Mouse (Mus musculus) lung, embryonic 15.5 days (tissue): ENCODE measurements around the gene A630076J17Rik. TPM values are rescaled to one million over a fixed set of nuclear protein-coding genes. Genes with fewer than 3 reads are reported as not detected.

Source experiments
- ATAC-seq: fragments of 200-750 bp; cut with Nextera tagmentation; 2 replicates; pipeline ENCODE4 v1.8.0; 2017; ENCODE audit warnings: moderate number of reproducible peaks, borderline replicate concordance; ENCODE audit not compliant: low FRiP score, low TSS enrichment; ENCODE audit errors: extremely low read depth
- H3K27ac ChIP-seq: fragments of 300-500 bp; sonication (generic); 2 replicates; pipeline ENCODE4 v1.5.1; 2015; ENCODE audit warnings: moderate library complexity, mild to moderate bottlenecking, inconsistent platforms
- H3K27me3 ChIP-seq: fragments of 300-500 bp; sonication (generic); 2 replicates; pipeline ENCODE4 v1.6.1; 2015; ENCODE audit warnings: inconsistent platforms
- H3K36me3 ChIP-seq: fragments of 300-500 bp; sonication (generic); 2 replicates; pipeline ENCODE4 v1.6.1; 2015; ENCODE audit warnings: inconsistent platforms
- H3K4me1 ChIP-seq: fragments of 300-500 bp; sonication (generic); 2 replicates; pipeline ENCODE4 v1.6.1; 2015; ENCODE audit warnings: inconsistent platforms
- H3K4me2 ChIP-seq: fragments of 300-500 bp; sonication (generic); 2 replicates; pipeline ENCODE4 v1.6.1; 2015; ENCODE audit warnings: inconsistent platforms, mild to moderate bottlenecking, moderate library complexity
- H3K4me3 ChIP-seq: fragments of 300-500 bp; sonication (generic); 2 replicates; pipeline ENCODE4 v1.5.1; 2015; ENCODE audit warnings: mild to moderate bottlenecking, inconsistent platforms
- H3K9ac ChIP-seq: fragments of 300-500 bp; sonication (generic); 2 replicates; pipeline ENCODE4 v1.6.1; 2015; ENCODE audit warnings: inconsistent platforms
- H3K9me3 ChIP-seq: fragments of 300-500 bp; sonication (generic); 2 replicates; pipeline ENCODE4 v1.6.1; 2016; ENCODE audit warnings: inconsistent platforms
- WGBS: fragments of 180-500 bp; shearing (Covaris S2); methylation state at CpG from one replicate; pipeline ENCODE4 v1.1.7; 2015; 5-methylcytosine and 5-hydroxymethylcytosine counted together
- polyA plus RNA-seq: library from polyadenylated mRNA; unstranded; fragments of >200 nt; fragmentation: Nextera tagmentation; extraction: Ambion mirVana; gene quantifications from 2 replicates; pipeline ENCODE4 v1.2.1, GENCODE M21; 2015

A630076J17Rik gene
- polyA plus RNA-seq, 1 experiment from 2014 or later, result 0.44 TPM

- Histone ChIP-seq H3K4me2 (no peak overlapping the region), H3K36me3 (no peaks in the 10 kb centered on the region), H3K27me3 (no peaks in the 10 kb centered on the region), H3K4me1 (peaks cover 15% of the 10 kb centered on the region), H3K27ac (no peak overlapping the region), H3K9ac (no peak overlapping the region), H3K4me3 (no peak overlapping the region), H3K9me3 (no peaks in the 10 kb centered on the region)
- no peak for ATAC-seq
- 34% methylated on average over 2 of the region's 2 CpGs for WGBS
Observed at GRCm38 (mm10) chr3:107233945-107234344, 3.5 kb downstream of the A630076J17Rik start.

- Histone ChIP-seq H3K27me3 (0 out of 2 replicates have a peak, but pooled peaks cover 10% of the 10 kb centered on the region), H3K9me3 (no peaks in the 10 kb centered on the region), H3K36me3 (no peaks in the 10 kb centered on the region), H3K9ac (no peak overlapping the region), H3K4me2 (no peak overlapping the region), H3K4me1 (0 out of 2 replicates have a peak, but pooled peaks cover 2% of the 10 kb centered on the region), H3K27ac (no peak overlapping the region), H3K4me3 (no peak overlapping the region)
- ATAC-seq, result no peak
- 47% methylated on average over 2 of the region's 2 CpGs for WGBS
Observed at GRCm38 (mm10) chr3:107238051-107238450, 7.6 kb downstream of the A630076J17Rik start.

GRCm38 (mm10) chr3:107238471-107238980, 8.1 kb downstream of the A630076J17Rik start:
- Histone ChIP-seq H3K4me1 (0 out of 2 replicates have a peak, but pooled peaks cover 2% of the 10 kb centered on the region), H3K27ac (no peak overlapping the region), H3K4me3 (no peak overlapping the region), H3K9ac (no peak overlapping the region), H3K36me3 (no peaks in the 10 kb centered on the region), H3K27me3 (0 out of 2 replicates have a peak, but pooled peaks cover 10% of the 10 kb centered on the region), H3K9me3 (no peaks in the 10 kb centered on the region), H3K4me2 (no peak overlapping the region)
- WGBS, result 77% methylated on average over 8 of the region's 8 CpGs
- no peak for ATAC-seq

GRCm38 (mm10) chr3:107239607-107240006, 9.2 kb downstream of the A630076J17Rik start, which contains the start of gene Prok1:
Gene Prok1 (minus strand): TSS chr3:107239707.
- Histone ChIP-seq H3K4me1 (0 out of 2 replicates have a peak, but pooled peaks cover 2% of the 10 kb centered on the region), H3K27me3 (0 out of 2 replicates have a peak, but pooled peaks cover 10% of the 10 kb centered on the region), H3K36me3 (no peaks in the 10 kb centered on the region), H3K4me3 (no peak within 1 kb of the TSS), H3K4me2 (no peak within 1 kb of the TSS), H3K9ac (no peak within 1 kb of the TSS), H3K27ac (no peak within 1 kb of the TSS), H3K9me3 (no peaks in the 10 kb centered on the region)
- 89% methylated on average over 9 of the region's 9 CpGs for WGBS
- ATAC-seq, result no peak

GRCm38 (mm10) chr3:107241389-107242094, 11.1 kb downstream of the A630076J17Rik start:
- Histone ChIP-seq H3K4me2 (no peak overlapping the region), H3K27ac (no peak overlapping the region), H3K4me3 (no peak overlapping the region), H3K36me3 (no peaks in the 10 kb centered on the region), H3K27me3 (0 out of 2 replicates have a peak, but pooled peaks cover 10% of the 10 kb centered on the region), H3K9me3 (no peaks in the 10 kb centered on the region), H3K4me1 (0 out of 2 replicates have a peak, but pooled peaks cover 2% of the 10 kb centered on the region), H3K9ac (no peak overlapping the region)
- 50% methylated on average over 14 of the region's 14 CpGs for WGBS
- ATAC-seq, result no peak

GRCm38 (mm10) chr3:107246876-107247275, 16.5 kb downstream of the A630076J17Rik start:
- no peak for ATAC-seq
- WGBS, result 76% methylated on average over 6 of the region's 6 CpGs

GRCm38 (mm10) chr3:107249042-107249441, 18.6 kb downstream of the A630076J17Rik start:
- Histone ChIP-seq H3K9ac (no peak overlapping the region), H3K27ac (no peak overlapping the region), H3K9me3 (no peaks in the 10 kb centered on the region), H3K4me3 (no peak overlapping the region), H3K27me3 (no peaks in the 10 kb centered on the region), H3K4me1 (no peaks in the 10 kb centered on the region), H3K36me3 (no peaks in the 10 kb centered on the region), H3K4me2 (no peak overlapping the region)
- WGBS, result 47% methylated on average over 3 of the region's 3 CpGs
- no peak for ATAC-seq

More at GRCm38 (mm10) chr3:107246876-107247275, 16.5 kb downstream of the A630076J17Rik start:
- H3K4me3 ChIP-seq, result no peak overlapping the region
- no peaks in the 10 kb centered on the region for H3K9me3 ChIP-seq
- H3K4me2 ChIP-seq, result no peak overlapping the region
- H3K27me3 ChIP-seq, result no peaks in the 10 kb centered on the region
- no peak overlapping the region for H3K27ac ChIP-seq
- H3K36me3 ChIP-seq, result no peaks in the 10 kb centered on the region
- 0 out of 2 replicates have a peak, but pooled peaks cover under 1% of the 10 kb centered on the region for H3K4me1 ChIP-seq
- no peak overlapping the region for H3K9ac ChIP-seq

GRCm38 (mm10) chr3:107250320-107250719, 19.9 kb downstream of the A630076J17Rik start:
- Histone ChIP-seq H3K36me3 (no peaks in the 10 kb centered on the region), H3K4me3 (no peak overlapping the region), H3K27ac (no peak overlapping the region), H3K9ac (no peak overlapping the region), H3K9me3 (no peaks in the 10 kb centered on the region), H3K4me1 (no peaks in the 10 kb centered on the region), H3K4me2 (no peak overlapping the region), H3K27me3 (no peaks in the 10 kb centered on the region)
- no peak for ATAC-seq
- 17% methylated on average over 2 of the region's 2 CpGs for WGBS

- H3K9ac ChIP-seq, result no peak overlapping the region
- WGBS, result 49% methylated on average over 4 of the region's 4 CpGs
- no peak overlapping the region for H3K4me2 ChIP-seq
- peak; percentile 39; the same call in 1 of the 2 replicates for ATAC-seq
- no peak overlapping the region for H3K4me3 ChIP-seq
- no peaks in the 10 kb centered on the region for H3K4me1 ChIP-seq
- no peaks in the 10 kb centered on the region for H3K27me3 ChIP-seq
- no peaks in the 10 kb centered on the region for H3K36me3 ChIP-seq
- no peak overlapping the region for H3K27ac ChIP-seq
- H3K9me3 ChIP-seq, result no peaks in the 10 kb centered on the region
Observed at GRCm38 (mm10) chr3:107252035-107252434, 21.6 kb downstream of the A630076J17Rik start.

GRCm38 (mm10) chr3:107253925-107254324, 23.5 kb downstream of the A630076J17Rik start:
- no peak overlapping the region for H3K4me3 ChIP-seq
- H3K27me3 ChIP-seq, result no peaks in the 10 kb centered on the region
- H3K9me3 ChIP-seq, result no peaks in the 10 kb centered on the region
- ATAC-seq, result no peak
- H3K27ac ChIP-seq, result no peak overlapping the region
- H3K4me2 ChIP-seq, result no peak overlapping the region
- H3K4me1 ChIP-seq, result no peaks in the 10 kb centered on the region
- H3K36me3 ChIP-seq, result no peaks in the 10 kb centered on the region
- H3K9ac ChIP-seq, result no peak overlapping the region
- WGBS, result 76% methylated on average over 5 of the region's 5 CpGs

GRCm38 (mm10) chr3:107255992-107256391, 25.6 kb downstream of the A630076J17Rik start:
- Histone ChIP-seq H3K27me3 (no peaks in the 10 kb centered on the region), H3K4me3 (no peak overlapping the region), H3K4me1 (no peaks in the 10 kb centered on the region), H3K9me3 (no peaks in the 10 kb centered on the region), H3K27ac (no peak overlapping the region), H3K36me3 (no peaks in the 10 kb centered on the region), H3K9ac (no peak overlapping the region), H3K4me2 (no peak overlapping the region)
- ATAC-seq, result no peak
- WGBS, result 74% methylated on average over 3 of the region's 3 CpGs

- 31% methylated on average over 7 of the region's 7 CpGs for WGBS
- no peak overlapping the region for H3K27ac ChIP-seq
- H3K4me2 ChIP-seq, result no peak overlapping the region
- H3K4me1 ChIP-seq, result no peaks in the 10 kb centered on the region
- H3K9me3 ChIP-seq, result no peaks in the 10 kb centered on the region
- ATAC-seq, result no peak
- H3K4me3 ChIP-seq, result no peak overlapping the region
- H3K27me3 ChIP-seq, result no peaks in the 10 kb centered on the region
- H3K36me3 ChIP-seq, result no peaks in the 10 kb centered on the region
- H3K9ac ChIP-seq, result no peak overlapping the region
Observed at GRCm38 (mm10) chr3:107256724-107257123, 26.3 kb downstream of the A630076J17Rik start.
